Mouse (Mus musculus) embryonic facial prominence, embryonic 13.5 days (tissue): Measurements from ENCODE around the gene Vmn1r194. TPM values are rescaled to one million over a fixed set of nuclear protein-coding genes. Genes with fewer than 3 reads are reported as not detected.
"Not testable (repeated sequence)": the region's sequence is repeated elsewhere in the genome, so short reads cannot be mapped to it uniquely, and the experiment has no call there.

ENCODE experiments used
- ATAC-seq: fragments of 200-750 bp; cut with Nextera tagmentation; 2 replicates; pipeline ENCODE4 v1.8.0; 2017; ENCODE audit warnings: low read depth; ENCODE audit not compliant: insufficient number of reproducible peaks, insufficient read depth, low FRiP score, low TSS enrichment
- H3K27ac ChIP-seq: fragments of 300-500 bp; sonication (generic); 2 replicates; pipeline ENCODE4 v1.5.1; 2015; ENCODE audit warnings: moderate library complexity, mild to moderate bottlenecking, inconsistent platforms
- H3K27me3 ChIP-seq: fragments of 300-500 bp; sonication (generic); 2 replicates; pipeline ENCODE4 v1.6.1; 2015; ENCODE audit warnings: mild to moderate bottlenecking, inconsistent platforms
- H3K36me3 ChIP-seq: fragments of 300-500 bp; sonication (generic); 2 replicates; pipeline ENCODE4 v1.6.1; 2015; ENCODE audit warnings: mild to moderate bottlenecking, inconsistent platforms
- H3K4me1 ChIP-seq: fragments of 300-500 bp; sonication (generic); 2 replicates; pipeline ENCODE4 v1.6.1; 2015; ENCODE audit warnings: inconsistent platforms
- H3K4me2 ChIP-seq: fragments of 300-500 bp; sonication (generic); 2 replicates; pipeline ENCODE4 v1.6.1; 2015; ENCODE audit warnings: moderate library complexity, mild to moderate bottlenecking, inconsistent platforms
- H3K4me3 ChIP-seq: fragments of 300-500 bp; sonication (generic); 2 replicates; pipeline ENCODE4 v1.5.1; 2015; ENCODE audit warnings: mild to moderate bottlenecking, inconsistent platforms
- H3K9ac ChIP-seq: fragments of 300-500 bp; sonication (generic); 2 replicates; pipeline ENCODE4 v1.6.1; 2015; ENCODE audit warnings: mild to moderate bottlenecking, inconsistent platforms
- H3K9me3 ChIP-seq: fragments of 300-500 bp; sonication (generic); 2 replicates; pipeline ENCODE4 v1.6.1; 2016; ENCODE audit warnings: inconsistent platforms
- WGBS: fragments of 180-500 bp; shearing (Covaris S2); methylation state at CpG from one replicate; pipeline ENCODE4 v1.1.7; 2015; ENCODE audit warnings: mixed read lengths; 5-methylcytosine and 5-hydroxymethylcytosine counted together
- microRNA-seq: library from miRNA; unstranded; fragments of <30 nt; microRNA quantifications from one replicate; pipeline ENCODE4, GENCODE M21; 2016
- polyA plus RNA-seq: library from polyadenylated mRNA; unstranded; fragments of >200 nt; fragmentation: Nextera tagmentation; extraction: Ambion mirVana; gene quantifications from 2 replicates; pipeline ENCODE4 v1.2.1, GENCODE M21; 2015

Gene Vmn1r194
- polyA plus RNA-seq: not detected in 2 replicates

GRCm38 (mm10) chr13:22243915-22244314 is at the start of gene Vmn1r194:
Gene Vmn1r194 (plus strand): TSS chr13:22244215.
- Histone ChIP-seq H3K9me3 (no peaks in the 10 kb centered on the region), H3K27ac (no peak within 1 kb of the TSS), H3K36me3 (no peaks in the 10 kb centered on the region), H3K27me3 (no peaks in the 10 kb centered on the region), H3K4me2 (no peak within 1 kb of the TSS), H3K4me3 (no peak within 1 kb of the TSS), H3K4me1 (no peaks in the 10 kb centered on the region), H3K9ac (no peak within 1 kb of the TSS)
- no peak for ATAC-seq
- WGBS: 29% methylated on average over 1 of the region's 1 CpGs

GRCm38 (mm10) chr13:22223060-22223459 is 21.0 kb upstream of the Vmn1r194 start, which contains the start of gene Vmn1r193:
Gene Vmn1r193 (minus strand): TSS chr13:22223160.
- not testable (repeated sequence) for H3K9me3 ChIP-seq, H3K4me1 ChIP-seq, H3K4me3 ChIP-seq, H3K9ac ChIP-seq, H3K36me3 ChIP-seq, H3K27ac ChIP-seq, ATAC-seq, H3K4me2 ChIP-seq, H3K27me3 ChIP-seq
- 72% methylated on average over 1 of the region's 1 CpGs for WGBS

- H3K27ac ChIP-seq, H3K9ac ChIP-seq, H3K4me3 ChIP-seq, H3K4me2 ChIP-seq, H3K27me3 ChIP-seq, H3K9me3 ChIP-seq, H3K4me1 ChIP-seq, ATAC-seq, H3K36me3 ChIP-seq: not testable (repeated sequence)
- 91% methylated on average over 1 of the region's 1 CpGs for WGBS
Observed at GRCm38 (mm10) chr13:22270222-22270621, 26.2 kb downstream of the Vmn1r194 start, which contains the start of gene Vmn1r195. Gene Vmn1r195 (plus strand): TSS chr13:22270522.

GRCm38 (mm10) chr13:22271721-22272120 is 27.7 kb downstream of the Vmn1r194 start:
- no peaks in the 10 kb centered on the region for H3K9me3 ChIP-seq
- no peak overlapping the region for H3K4me3 ChIP-seq
- no peak overlapping the region for H3K27ac ChIP-seq
- no peak overlapping the region for H3K4me2 ChIP-seq
- H3K9ac ChIP-seq: no peak overlapping the region
- H3K27me3 ChIP-seq: no peaks in the 10 kb centered on the region
- 34% methylated on average over 2 of the region's 2 CpGs for WGBS
- no peak for ATAC-seq
- no peaks in the 10 kb centered on the region for H3K36me3 ChIP-seq
- H3K4me1 ChIP-seq: no peaks in the 10 kb centered on the region

- Histone ChIP-seq H3K4me2 (no peak overlapping the region), H3K4me1 (no peaks in the 10 kb centered on the region), H3K27me3 (no peaks in the 10 kb centered on the region), H3K9me3 (no peaks in the 10 kb centered on the region), H3K27ac (no peak overlapping the region), H3K4me3 (no peak overlapping the region), H3K9ac (no peak overlapping the region), H3K36me3 (no peaks in the 10 kb centered on the region)
- no peak for ATAC-seq
- 65% methylated on average over 2 of the region's 2 CpGs for WGBS
Observed at GRCm38 (mm10) chr13:22284578-22284977, 40.6 kb downstream of the Vmn1r194 start.

- Histone ChIP-seq H3K27me3 (no peaks in the 10 kb centered on the region), H3K4me2 (no peak within 1 kb of the TSS), H3K4me3 (no peak within 1 kb of the TSS), H3K4me1 (no peaks in the 10 kb centered on the region), H3K9me3 (no peaks in the 10 kb centered on the region), H3K27ac (no peak within 1 kb of the TSS), H3K9ac (no peak within 1 kb of the TSS), H3K36me3 (no peaks in the 10 kb centered on the region)
- ATAC-seq: no peak
- WGBS: 73% methylated on average over 2 of the region's 2 CpGs
Observed at GRCm38 (mm10) chr13:22289620-22290019, 45.6 kb downstream of the Vmn1r194 start, which contains the start of gene Vmn1r196. Gene Vmn1r196 (plus strand): TSS chr13:22289920.

Small RNA genes within 50 kb of the gene (microRNA-seq; reads per million reads assigned to microRNA genes)
- gene Gm23282 (not detected), gene Gm25084 (not detected)

Other genes starting within 250 kb of the Vmn1r194 start
- 0.59 and 1.2 TPM in 2 replicates for gene Prss16, start 234.5 kb upstream of the Vmn1r194 start, polyA plus RNA-seq
- 5.2 and 5.4 TPM in 2 replicates for gene Hist1h2ah, start 208.6 kb upstream of the Vmn1r194 start, polyA plus RNA-seq
- 9.5 and 15.3 TPM in 2 replicates for gene Hist1h2bk, start 208.3 kb upstream of the Vmn1r194 start, polyA plus RNA-seq
- gene Hist1h4i, start 202.9 kb upstream of the Vmn1r194 start, polyA plus RNA-seq: 26.0 and 31.3 TPM in 2 replicates
- gene Hist1h2ag, start 201.3 kb upstream of the Vmn1r194 start, polyA plus RNA-seq: 78.1 and 82.3 TPM in 2 replicates
- 12.2 and 14.3 TPM in 2 replicates for gene Hist1h2bj, start 201.0 kb upstream of the Vmn1r194 start, polyA plus RNA-seq
- gene Vmn1r188, start 159.8 kb upstream of the Vmn1r194 start, polyA plus RNA-seq: not detected in 2 replicates
- gene Vmn1r189, start 138.4 kb upstream of the Vmn1r194 start, polyA plus RNA-seq: not detected in 2 replicates
- not detected in 2 replicates for gene Vmn1r191, start 60.2 kb upstream of the Vmn1r194 start, polyA plus RNA-seq
- gene Vmn1r192, start 53.1 kb upstream of the Vmn1r194 start, polyA plus RNA-seq: not detected in 2 replicates
- not detected in 2 replicates for gene Vmn1r193, start 21.1 kb upstream of the Vmn1r194 start, polyA plus RNA-seq
- not detected in 2 replicates for gene Vmn1r195, start 26.3 kb downstream of the Vmn1r194 start, polyA plus RNA-seq
- gene Vmn1r196, start 45.7 kb downstream of the Vmn1r194 start, polyA plus RNA-seq: not detected in 2 replicates
- not detected in 2 replicates for gene Vmn1r197, start 80.4 kb downstream of the Vmn1r194 start, polyA plus RNA-seq
- not detected in 2 replicates for gene Vmn1r198, start 106.1 kb downstream of the Vmn1r194 start, polyA plus RNA-seq
- gene Vmn1r199, start 135.6 kb downstream of the Vmn1r194 start, polyA plus RNA-seq: not detected in 2 replicates
- not detected in 2 replicates for gene Vmn1r200, start 146.2 kb downstream of the Vmn1r194 start, polyA plus RNA-seq
- not detected in 2 replicates for gene Vmn1r201, start 227.7 kb downstream of the Vmn1r194 start, polyA plus RNA-seq